Mouse (Mus musculus) thymus, postnatal 4 days (tissue): ENCODE measurements around the gene Tbc1d12.

Experiments
- DNase-seq: peaks from one replicate; pipeline ENCODE4 v3.0.0; 2021

Tbc1d12 gene

DNA sequence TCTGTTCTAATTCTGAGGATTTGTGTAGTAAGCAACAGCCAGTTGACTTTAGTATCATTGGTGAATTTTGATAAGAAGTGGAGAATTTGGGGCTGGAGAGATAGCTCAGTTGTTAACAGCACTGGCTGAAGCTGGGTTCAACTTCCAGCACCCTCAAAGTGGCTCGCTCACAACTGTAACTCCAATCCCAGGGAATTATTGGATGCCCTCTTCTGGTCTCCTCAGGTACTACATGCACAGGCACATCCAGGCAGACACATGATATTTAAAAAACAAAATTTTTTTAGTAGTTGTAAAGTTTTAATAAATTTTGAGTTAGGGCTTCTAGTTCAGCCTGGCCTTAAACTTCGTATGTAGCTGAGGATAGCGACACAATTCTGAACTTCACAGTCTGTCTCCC lies 79.3 kb downstream of the Tbc1d12 start:
- peak; percentile 50 for DNase-seq

DNA sequence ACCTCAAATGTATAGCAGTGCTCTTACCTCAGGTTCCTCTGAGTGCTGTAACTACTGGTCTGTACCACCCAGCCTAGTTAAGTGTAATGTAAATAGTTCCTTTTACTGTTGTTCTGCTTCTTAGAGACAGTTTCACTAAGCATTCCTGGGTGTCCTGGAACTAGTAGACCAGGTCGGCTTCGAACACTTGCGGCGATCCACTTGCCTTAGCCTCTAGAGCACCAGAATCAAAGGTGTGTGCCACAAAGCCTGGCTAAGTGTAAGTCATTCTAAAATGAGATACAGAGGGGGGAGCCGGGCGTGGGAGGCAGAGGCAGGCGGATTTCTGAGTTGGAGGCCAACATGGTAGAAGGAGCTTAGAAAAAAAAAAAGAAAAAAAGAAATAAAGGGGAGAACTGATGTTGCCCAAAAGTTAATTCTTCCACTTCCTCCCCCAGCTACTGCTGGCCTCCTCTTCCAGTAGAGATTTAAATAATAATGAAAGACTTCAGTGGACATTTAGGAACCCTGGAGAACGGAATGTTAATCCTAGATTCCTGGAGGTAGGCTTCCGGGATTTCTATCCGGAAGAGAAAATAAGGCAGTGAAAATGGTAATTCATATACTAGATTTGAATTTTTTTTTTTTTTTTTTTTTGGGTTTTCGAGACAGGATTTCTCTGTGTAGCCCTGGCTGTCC lies 92.2 kb downstream of the Tbc1d12 start:
- DNase-seq = no peak

DNA sequence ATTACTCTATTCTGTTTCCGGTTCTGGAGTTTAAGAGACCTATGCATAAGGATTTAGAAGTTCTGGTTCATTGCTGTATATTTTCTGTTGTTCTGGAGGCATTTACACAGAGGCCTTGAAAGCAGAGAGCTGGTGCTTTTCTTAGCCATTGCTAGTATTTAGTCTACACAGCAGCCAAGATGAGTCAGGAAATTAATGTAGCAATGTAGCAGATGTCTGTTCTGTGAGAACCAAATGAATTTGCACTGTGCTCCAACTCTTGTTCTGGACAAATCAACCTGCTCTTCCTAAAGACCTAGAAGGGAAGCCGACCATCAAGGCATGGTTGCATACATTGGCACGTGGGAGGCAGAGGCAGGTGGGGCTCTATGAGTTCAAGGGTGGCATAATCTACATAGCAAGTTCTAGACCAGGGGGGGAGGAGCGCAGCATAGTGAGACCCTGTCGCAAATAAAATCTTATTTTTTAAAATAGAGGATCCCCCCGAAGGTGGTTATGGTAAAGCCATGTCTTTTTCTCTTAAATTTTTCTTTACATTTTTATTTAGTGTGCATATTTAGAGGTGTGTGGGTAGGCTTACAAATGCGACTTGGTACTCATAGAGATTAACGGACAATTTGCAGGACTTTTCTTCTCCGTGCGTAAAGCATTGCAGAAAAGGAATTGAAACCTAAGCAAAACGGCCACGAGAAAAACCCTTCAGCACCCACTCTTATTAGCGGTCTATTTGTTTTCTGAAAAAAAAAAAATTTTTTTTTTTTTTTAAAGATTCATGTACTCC lies 93.3 kb downstream of the Tbc1d12 start:
- no peak for DNase-seq

GRCm38 (mm10) chr19:38930252-38930787 lies 93.9 kb downstream of the Tbc1d12 start:
- DNase-seq = peak; percentile 18

DNA sequence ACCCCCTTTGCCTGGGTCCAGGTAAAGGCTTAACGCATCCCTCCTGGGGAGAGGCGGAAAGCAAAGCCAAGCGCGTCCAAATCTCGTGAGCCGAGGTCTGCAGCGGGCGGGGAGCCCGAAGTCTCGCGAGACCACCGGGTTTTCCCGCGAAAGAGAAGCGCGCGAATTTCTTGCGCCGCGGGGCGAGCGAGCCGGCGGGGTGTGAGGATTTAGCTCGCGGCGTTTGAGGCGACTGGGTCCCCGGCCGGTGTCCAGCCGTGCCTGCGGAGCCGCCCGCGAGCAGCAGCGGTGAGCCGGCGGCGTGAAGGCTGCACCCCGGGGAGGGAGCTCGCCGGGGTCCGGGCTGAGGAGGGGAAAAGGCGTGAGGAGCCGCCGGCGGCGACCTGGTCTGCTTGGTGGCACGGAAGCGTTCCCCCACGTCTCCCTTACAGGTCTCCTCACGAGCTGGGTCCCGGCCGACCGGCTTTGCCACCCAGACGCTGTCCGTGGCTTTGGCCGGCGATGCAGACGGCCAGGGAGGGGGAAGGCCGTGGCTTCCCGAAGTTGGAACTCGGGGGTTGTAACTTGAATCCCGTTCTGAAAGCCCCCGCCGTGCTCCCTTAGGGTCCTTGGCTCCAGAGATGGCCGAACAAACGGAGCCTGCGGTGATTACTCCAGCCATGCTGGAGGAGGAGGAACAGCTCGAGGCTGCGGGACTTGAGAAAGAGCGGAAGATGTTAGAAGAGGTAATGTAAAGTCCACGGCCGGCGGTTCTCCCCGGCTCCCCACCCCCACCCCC lies 94.6 kb downstream of the Tbc1d12 start, which contains the start of gene Hells:
Gene Hells, plus strand, starts transcription at position 128 of the 778 bp plus-strand sequence.
- DNase-seq = peak; percentile 96

DNA sequence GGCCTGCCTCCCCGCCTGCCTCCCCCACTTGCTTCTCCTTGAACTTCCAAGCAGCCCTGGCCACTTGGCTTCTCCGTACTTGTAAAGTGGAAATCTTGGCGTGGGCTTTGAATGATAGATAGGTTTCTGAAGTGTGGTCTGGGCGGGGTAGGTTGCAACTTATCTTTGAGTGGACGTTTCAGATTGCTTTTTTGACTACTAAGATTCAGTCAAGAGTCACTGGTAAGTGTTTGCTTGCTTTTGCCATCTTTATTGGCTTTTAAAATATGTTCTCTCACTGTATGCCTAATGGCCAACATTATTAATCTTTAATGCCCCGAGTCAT lies 95.1 kb downstream of the Tbc1d12 start:
- DNase-seq = no peak

DNA sequence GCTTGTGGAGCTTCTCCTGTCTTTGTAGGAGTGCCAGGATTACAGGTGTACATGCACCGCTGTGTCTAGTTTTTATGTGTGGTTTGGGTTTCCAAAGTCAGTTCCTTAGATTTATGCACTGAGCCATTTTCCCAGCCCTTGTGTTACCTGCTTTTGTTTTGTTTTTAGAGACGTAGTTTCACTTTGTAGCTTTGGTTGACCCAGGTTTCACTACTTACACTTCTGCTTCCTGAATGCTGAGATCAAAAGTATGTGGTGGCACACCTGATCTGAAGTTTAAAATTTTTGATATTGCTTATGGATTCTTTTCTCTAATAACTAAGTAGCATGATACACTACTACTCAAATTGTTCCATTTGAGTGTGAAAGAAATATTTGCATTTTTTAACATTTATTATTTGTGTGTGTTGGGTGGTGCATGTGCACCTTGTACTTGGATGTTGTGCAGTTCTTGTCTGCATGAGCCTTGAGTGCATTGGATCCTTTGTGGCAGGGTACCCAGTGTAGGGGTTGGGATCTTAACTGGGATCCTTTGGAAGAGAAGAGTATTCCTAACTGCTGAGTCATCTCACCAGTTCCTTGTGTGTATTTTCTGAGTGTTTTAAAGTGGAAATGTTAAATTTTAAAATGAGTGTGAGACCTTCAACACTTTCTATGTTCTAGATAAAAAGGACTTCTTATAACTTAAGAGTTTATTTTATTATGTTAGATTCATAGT lies 108.4 kb downstream of the Tbc1d12 start:
- DNase-seq = no peak
